ENCODE assay signal across 17 mouse cellular contexts in genomic region chr17:80820888-80821287, GRCm38 (mm10).
"Had no signal": no experiment of that assay in that cellular context is flagged by ENCODE, and none has a peak within 500 bp of the region (broad histone marks: within the 10 kb centered on the region; RNA-seq: fewer than 3 reads in every experiment).

No protein-coding gene starts in this region.

- H3K4me2 ChIP-seq: kidney, embryonic 15.5 days; liver, embryonic 13.5 days; lung, embryonic 15.5 days; midbrain, embryonic 13.5 days; neural tube, embryonic 13.5 days had no signal

- DNase-seq: kidney, adult 2 months; kidney, postnatal 25 days; left cerebral cortex, postnatal 4 days; liver, embryonic 13.5 days; lung, postnatal 10 days; lung, postnatal 36 days; thymus, adult 18-20 months; thymus, postnatal 36 days had no signal

- H3K36me3 ChIP-seq: kidney, embryonic 15.5 days; liver, embryonic 13.5 days; lung, embryonic 15.5 days; midbrain, embryonic 10.5 days; midbrain, embryonic 13.5 days; neural tube, embryonic 13.5 days had no signal

- H3K4me1 ChIP-seq: midbrain, embryonic 13.5 days had no signal

- H3K4me3 ChIP-seq: kidney, embryonic 15.5 days; liver, embryonic 13.5 days; lung, embryonic 15.5 days; megakaryocyte, embryonic 14.5 days; midbrain, embryonic 10.5 days; midbrain, embryonic 13.5 days; myocyte; neural tube, embryonic 13.5 days had no signal

- H3K27me3 ChIP-seq: kidney, embryonic 15.5 days; liver, embryonic 13.5 days; lung, embryonic 15.5 days; megakaryocyte, embryonic 14.5 days; midbrain, embryonic 13.5 days; neural tube, embryonic 13.5 days had no signal

- ATAC-seq: intestine, embryonic 16.5 days; midbrain, embryonic 13.5 days; midbrain, embryonic 16.5 days had no signal

- H3K27ac ChIP-seq: kidney, embryonic 15.5 days; liver, embryonic 13.5 days; lung, embryonic 15.5 days; midbrain, embryonic 10.5 days; midbrain, embryonic 13.5 days; neural tube, embryonic 13.5 days had no signal

- H3K9me3 ChIP-seq: liver, embryonic 13.5 days; lung, embryonic 15.5 days; midbrain, embryonic 13.5 days; neural tube, embryonic 13.5 days had no signal

- H3K9ac ChIP-seq: kidney, embryonic 15.5 days; liver, embryonic 13.5 days; lung, embryonic 15.5 days; midbrain, embryonic 13.5 days; neural tube, embryonic 13.5 days had no signal
